Mouse (Mus musculus) liver, postnatal 0 days (tissue): ENCODE measurements at regions not wholly inside any gene's neighbourhood (a gene's known extent, or its start where the extent isn't known, plus 50 kb on each side); places are given as distances from the start of the nearest gene placed in this dataset.

ENCODE experiments used
- CTCF ChIP-seq: sonication (generic); IDR thresholded peaks from 2 replicates; pipeline ENCODE4 v1.5.1; 2016; ENCODE audit warnings: antibody characterized with exemption, low read depth
- EP300 ChIP-seq: IDR thresholded peaks from 2 replicates; pipeline ENCODE4 v1.6.1; 2016; ENCODE audit warnings: antibody characterized with exemption, low read depth, mild to moderate bottlenecking

- TF ChIP-seq CTCF (no peak), EP300 (no peak)
Observed at GRCm38 (mm10) chr3:106962466-106962865, 73.5 kb upstream of the Kcna3 start.
